Mouse (Mus musculus) MEL (cell line): ENCODE results near the gene Ttll11. TPM values are rescaled to one million over a fixed set of nuclear protein-coding genes. Genes with fewer than 3 reads are reported as not detected.
A peak's percentile ranks its signal among the peaks of the same experiment; 100 is the strongest.

Experiments
- DNase-seq: peaks from one replicate; pipeline ENCODE4 v3.0.0; 2011; ENCODE audit warnings: low read depth, low spot score
- H3K27ac ChIP-seq: 2 replicates; pipeline ENCODE4 v1.5.1; 2012; ENCODE audit warnings: low read depth, mild to moderate bottlenecking, control low read depth, low read length, moderate library complexity; ENCODE audit not compliant: control insufficient read depth
- H3K27me3 ChIP-seq, 2 experiments: fragments of 150-350 bp in 1 of 2; sonication (generic) in 1 of 2; 2 replicates each; pipeline ENCODE4 v1.6.1; 2012; ENCODE audit warnings: low read length in 2 of 2, mild to moderate bottlenecking in 2 of 2, improper control_type of control experiment in 1 of 2, moderate library complexity in 1 of 2; ENCODE audit not compliant: insufficient read depth in 2 of 2, control insufficient read depth in 1 of 2
- H3K36me3 ChIP-seq, 2 experiments: 2 replicates each; pipeline ENCODE4 v1.6.1; 2012 to 2014; ENCODE audit warnings: low read length in 2 of 2, improper control_type of control experiment in 1 of 2, inconsistent platforms in 1 of 2, mild to moderate bottlenecking in 1 of 2; ENCODE audit not compliant: insufficient read depth in 2 of 2, control insufficient read depth in 1 of 2
- H3K4me1 ChIP-seq, 2 experiments: fragments of 150-350 bp in 1 of 2; sonication (generic) in 1 of 2; 2 replicates each; pipeline ENCODE4 v1.6.1; 2012; ENCODE audit warnings: low read length in 2 of 2, improper control_type of control experiment in 1 of 2, mild to moderate bottlenecking in 1 of 2; ENCODE audit not compliant: insufficient read depth in 2 of 2, control insufficient read depth in 1 of 2
- H3K4me3 ChIP-seq, 2 experiments: fragments of 150-350 bp in 1 of 2; sonication (generic) in 1 of 2; 2 replicates each; pipeline ENCODE4 v1.5.1; 2012; ENCODE audit warnings: low read depth in 2 of 2, low read length in 2 of 2, mild to moderate bottlenecking in 2 of 2, moderate library complexity in 2 of 2, control low read depth in 1 of 2, improper control_type of control experiment in 1 of 2; ENCODE audit not compliant: control insufficient read depth in 1 of 2, insufficient read depth in 1 of 2
- H3K79me2 ChIP-seq: 2 replicates; pipeline ENCODE4 v1.6.1; 2012; ENCODE audit warnings: mild to moderate bottlenecking, low read length, moderate library complexity; ENCODE audit not compliant: control insufficient read depth, poor library complexity, insufficient read depth
- H3K9ac ChIP-seq: 2 replicates; pipeline ENCODE4 v1.6.1; 2012; ENCODE audit warnings: low read depth, mild to moderate bottlenecking, control low read depth, low read length, moderate library complexity; ENCODE audit not compliant: control insufficient read depth, poor library complexity, severe bottlenecking
- H3K9me3 ChIP-seq: fragments of 150-350 bp; sonication (generic); replicated peaks from 2 replicates; pipeline ENCODE4 v1.6.1; 2012; ENCODE audit warnings: mild to moderate bottlenecking, low read length, improper control_type of control experiment, moderate library complexity; ENCODE audit not compliant: insufficient read depth
- BHLHE40 ChIP-seq: IDR thresholded peaks from 2 replicates; pipeline ENCODE4 v1.6.1; 2012; ENCODE audit warnings: low read depth, mild to moderate bottlenecking, inconsistent platforms, low read length, improper control_type of control experiment, borderline replicate concordance
- CHD2 ChIP-seq: IDR thresholded peaks from 2 replicates; pipeline ENCODE4 v1.6.1; 2011; ENCODE audit warnings: low read length, improper control_type of control experiment
- E2F4 ChIP-seq: IDR thresholded peaks from 2 replicates; pipeline ENCODE4 v1.6.1; 2011; ENCODE audit warnings: low read depth, low read length, improper control_type of control experiment, borderline replicate concordance
- EP300 ChIP-seq, 2 experiments: IDR thresholded peaks; 2 replicates each; pipeline ENCODE4 v1.6.1; 2011; ENCODE audit warnings: improper control_type of control experiment in 2 of 2, low read length in 2 of 2, low read depth in 1 of 2, mild to moderate bottlenecking in 1 of 2
- ETS1 ChIP-seq: IDR thresholded peaks from 2 replicates; pipeline ENCODE4 v1.6.1; 2012; ENCODE audit warnings: low read depth, mild to moderate bottlenecking, inconsistent platforms, low read length, improper control_type of control experiment, moderate library complexity
- GABPA ChIP-seq: IDR thresholded peaks from 2 replicates; pipeline ENCODE4 v1.6.1; 2012; ENCODE audit warnings: low read depth, mild to moderate bottlenecking, inconsistent platforms, low read length, improper control_type of control experiment, moderate library complexity
- GATA1 ChIP-seq: IDR thresholded peaks from 2 replicates; pipeline ENCODE4 v1.6.1; 2011; ENCODE audit warnings: low read depth, low read length, improper control_type of control experiment
- KAT2A ChIP-seq: conservative IDR thresholded peaks from 2 replicates; pipeline ENCODE4 v1.6.1; 2012; ENCODE audit warnings: low read depth, low read length, improper control_type of control experiment, inconsistent platforms
- MAX ChIP-seq: IDR thresholded peaks from 2 replicates; pipeline ENCODE4 v1.6.1; 2011; ENCODE audit warnings: low read length, improper control_type of control experiment
- MAZ ChIP-seq: IDR thresholded peaks from 2 replicates; pipeline ENCODE4 v1.6.1; 2012; ENCODE audit warnings: low read depth, mild to moderate bottlenecking, inconsistent platforms, low read length, improper control_type of control experiment
- MEF2A ChIP-seq: IDR thresholded peaks from 2 replicates; pipeline ENCODE4 v1.6.1; 2014; ENCODE audit warnings: low read depth, mild to moderate bottlenecking, inconsistent platforms, low read length, improper control_type of control experiment; ENCODE audit not compliant: poor library complexity, insufficient replicate concordance, severe bottlenecking; ENCODE audit errors: extremely low read depth
- MXI1 ChIP-seq: IDR thresholded peaks from 2 replicates; pipeline ENCODE4 v1.6.1; 2011; ENCODE audit warnings: mild to moderate bottlenecking, low read depth, low read length, improper control_type of control experiment
- MYC ChIP-seq: IDR thresholded peaks from 2 replicates; pipeline ENCODE4 v1.6.1; 2011; ENCODE audit warnings: low read depth, mild to moderate bottlenecking, low read length, improper control_type of control experiment, moderate library complexity
- POLR2A ChIP-seq, 2 experiments: IDR thresholded peaks; 2 replicates each; pipeline ENCODE4 v1.6.1; 2011 to 2012; ENCODE audit warnings: low read length in 2 of 2, mild to moderate bottlenecking in 2 of 2, control low read depth in 1 of 2, improper control_type of control experiment in 1 of 2, low read depth in 1 of 2, moderate library complexity in 1 of 2; ENCODE audit not compliant: control insufficient read depth in 1 of 2, insufficient read depth in 1 of 2, poor library complexity in 1 of 2
- POLR2AphosphoS2 ChIP-seq: IDR thresholded peaks from 2 replicates; pipeline ENCODE4 v1.6.1; 2011; ENCODE audit warnings: low read length, improper control_type of control experiment
- SIN3A ChIP-seq: IDR thresholded peaks from 2 replicates; pipeline ENCODE4 v1.6.1; 2012; ENCODE audit warnings: low read length, improper control_type of control experiment, inconsistent platforms
- SMC3 ChIP-seq: IDR thresholded peaks from 2 replicates; pipeline ENCODE4 v1.6.1; 2011; ENCODE audit warnings: low read depth, low read length, improper control_type of control experiment
- TAL1 ChIP-seq: IDR thresholded peaks from 2 replicates; pipeline ENCODE4 v1.6.1; 2012; ENCODE audit warnings: mild to moderate bottlenecking, inconsistent platforms, low read length, moderate library complexity, mixed read lengths
- TCF12 ChIP-seq: IDR thresholded peaks from 2 replicates; pipeline ENCODE4 v1.6.1; 2014; ENCODE audit warnings: low read depth, mild to moderate bottlenecking, inconsistent platforms, low read length, improper control_type of control experiment, moderate library complexity
- USF1 ChIP-seq: IDR thresholded peaks from 2 replicates; pipeline ENCODE4 v1.6.1; 2014; ENCODE audit warnings: low read depth, mild to moderate bottlenecking, inconsistent platforms, low read length, improper control_type of control experiment, moderate library complexity
- USF2 ChIP-seq, 2 experiments: IDR thresholded peaks; 2 replicates each; pipeline ENCODE4 v1.6.1; 2011 to 2012; ENCODE audit warnings: improper control_type of control experiment in 2 of 2, low read length in 2 of 2, borderline replicate concordance in 1 of 2, inconsistent platforms in 1 of 2, low read depth in 1 of 2, mild to moderate bottlenecking in 1 of 2; ENCODE audit not compliant: insufficient read depth in 1 of 2
- polyA plus RNA-seq, 2 experiments: library from polyadenylated mRNA; stranded (reverse) in 1 of 2; unstranded in 1 of 2; fragments of >175 nt in 1 of 2; fragments of >200 nt in 1 of 2; gene quantifications; 2 replicates each; pipeline versions ENCODE4 v1.2.1 to v1.2.4; 2012; ENCODE audit warnings: low replicate concordance in 2 of 2, low read depth in 1 of 2; ENCODE audit not compliant: insufficient read length in 2 of 2, insufficient read depth in 1 of 2, missing spikeins in 1 of 2
- total RNA-seq: library from RNA; depleted of rRNA; stranded (reverse); fragments of 300-350 nt; gene quantifications from 2 replicates; pipeline ENCODE4 v1.2.3, GENCODE M21; 2012

Gene Ttll11
- total and polyA plus RNA-seq, 3 experiments = 1.2 to 2.5 TPM; not detected in 1

DNA sequence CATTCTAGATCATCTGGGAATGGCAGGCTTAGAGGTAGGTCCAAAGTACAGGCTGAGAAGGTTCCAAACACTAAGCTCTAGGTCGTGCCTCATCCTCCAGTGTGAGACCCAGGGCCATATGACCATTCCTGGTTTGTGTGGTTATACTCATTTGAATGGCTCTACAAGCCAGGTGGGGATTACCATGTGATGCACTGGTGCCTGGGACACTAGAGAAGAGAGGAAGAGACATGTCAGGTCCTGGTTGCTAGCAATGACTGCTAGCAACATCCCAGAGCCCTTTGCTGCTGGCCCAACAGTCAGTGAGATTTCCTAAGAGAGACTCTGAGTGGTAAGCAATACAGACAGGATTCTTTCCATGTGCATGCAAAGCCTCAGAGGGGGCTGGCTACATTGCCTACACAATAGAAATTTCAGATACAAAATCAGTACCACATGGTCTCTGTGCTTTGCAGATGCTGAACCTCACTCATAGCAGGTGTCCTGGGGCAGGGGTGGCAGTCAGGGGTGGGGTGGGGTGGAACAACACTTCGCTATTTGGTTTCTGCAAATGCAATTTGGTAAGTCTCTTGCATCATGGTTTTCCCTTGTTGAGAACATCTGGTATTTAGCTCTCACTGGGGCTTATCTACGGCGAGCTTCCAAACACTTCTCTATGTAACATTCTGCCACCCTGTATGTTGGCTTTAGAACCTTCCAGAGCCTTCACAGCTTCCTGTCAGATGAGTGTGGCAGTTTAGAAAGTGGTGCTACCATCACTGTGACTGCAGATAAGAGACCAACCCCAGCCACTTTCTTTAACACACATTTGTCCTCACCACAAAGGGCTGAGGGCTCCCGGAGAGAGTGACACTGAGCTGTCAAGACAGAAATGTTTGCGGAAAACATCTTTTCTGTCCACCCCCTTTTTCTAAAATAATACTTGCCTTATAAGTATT lies 148.5 kb downstream of the Ttll11 start (continued):
- TF ChIP-seq E2F4 (no peak), TCF12 (peak; percentile 97), USF2 (IDR thresholded peaks at IDR 0.05; ENCODE audit: borderline replicate concordance in 1 of 2, insufficient read depth in 1 of 2, low read depth in 1 of 2, low read length in 2 of 2) (no peak), GABPA (no peak)

DNA sequence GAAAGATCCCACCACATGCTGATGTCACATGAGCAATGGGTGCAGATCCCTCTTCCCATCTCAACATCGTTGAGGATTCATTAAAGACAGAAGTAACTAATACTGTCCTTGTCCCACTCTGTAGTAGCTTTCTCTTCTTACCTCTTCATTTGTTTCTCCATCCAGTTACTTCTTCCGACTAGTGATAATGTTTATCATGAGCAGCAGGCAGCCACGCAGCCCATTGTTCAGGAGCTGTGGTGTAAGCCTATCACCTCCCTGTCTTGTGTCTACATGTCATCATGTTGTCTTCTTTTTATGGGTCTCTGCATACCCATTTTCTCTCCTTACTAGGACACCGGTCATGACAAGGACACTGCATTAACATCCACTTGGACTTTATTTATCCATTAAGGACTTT lies 150.6 kb downstream of the Ttll11 start:
- H3K9me3 ChIP-seq = no peaks in the 10 kb centered on the region
- no peaks in the 10 kb centered on the region for H3K27me3 ChIP-seq
- no peaks in the 10 kb centered on the region; the same call in 1 of the 2 replicates for H3K79me2 ChIP-seq
- TF ChIP-seq MXI1 (peak; percentile 75), SMC3 (no peak), USF2 (IDR thresholded peaks at IDR 0.05; ENCODE audit: borderline replicate concordance in 1 of 2, insufficient read depth in 1 of 2, low read depth in 1 of 2, low read length in 2 of 2) (no peak), EP300 (IDR thresholded peaks at IDR 0.05; ENCODE audit: low read depth in 1 of 2, low read length in 2 of 2) (peak; percentile 86 to 93), POLR2A (IDR thresholded peaks at IDR 0.05; ENCODE audit: control insufficient read depth in 1 of 2, insufficient read depth in 1 of 2, low read depth in 1 of 2, low read length in 2 of 2, poor library complexity in 1 of 2) (no peak), MAX (peak; percentile 50), POLR2AphosphoS2 (peak; percentile 32; the same call in 1 of the 2 replicates), KAT2A (peak; percentile 22; the same call in 1 of the 2 replicates), GATA1 (peak; percentile 91), USF1 (0 out of 2 replicates have a peak, but pooled peaks have one; percentile 47), MAZ (no peak), TCF12 (peak; percentile 93), CHD2 (no peak), TAL1 (peak; percentile 81), ETS1 (peak; percentile 89), BHLHE40 (peak; percentile 42; the same call in 1 of the 2 replicates), MYC (0 out of 2 replicates have a peak, but pooled peaks have one; percentile 46), SIN3A (peak; percentile 65; the same call in 1 of the 2 replicates), MEF2A (no peak)
- peaks cover 0 to 46% of the 10 kb centered on the region in 2 experiments; a peak in 2 of 4 replicates for H3K36me3 ChIP-seq
- peak; percentile 79 for DNase-seq
- peaks cover 28 to 55% of the 10 kb centered on the region in 2 experiments for H3K4me1 ChIP-seq
- H3K4me3 ChIP-seq = peak overlapping the region; percentile 10 to 14; a peak in 2 of 4 replicates
- peak overlapping the region; percentile 37 for H3K9ac ChIP-seq
- H3K27ac ChIP-seq = peak overlapping the region; percentile 100
